ENCODE assay signal across 8 mouse cellular contexts in the genomic region with DNA sequence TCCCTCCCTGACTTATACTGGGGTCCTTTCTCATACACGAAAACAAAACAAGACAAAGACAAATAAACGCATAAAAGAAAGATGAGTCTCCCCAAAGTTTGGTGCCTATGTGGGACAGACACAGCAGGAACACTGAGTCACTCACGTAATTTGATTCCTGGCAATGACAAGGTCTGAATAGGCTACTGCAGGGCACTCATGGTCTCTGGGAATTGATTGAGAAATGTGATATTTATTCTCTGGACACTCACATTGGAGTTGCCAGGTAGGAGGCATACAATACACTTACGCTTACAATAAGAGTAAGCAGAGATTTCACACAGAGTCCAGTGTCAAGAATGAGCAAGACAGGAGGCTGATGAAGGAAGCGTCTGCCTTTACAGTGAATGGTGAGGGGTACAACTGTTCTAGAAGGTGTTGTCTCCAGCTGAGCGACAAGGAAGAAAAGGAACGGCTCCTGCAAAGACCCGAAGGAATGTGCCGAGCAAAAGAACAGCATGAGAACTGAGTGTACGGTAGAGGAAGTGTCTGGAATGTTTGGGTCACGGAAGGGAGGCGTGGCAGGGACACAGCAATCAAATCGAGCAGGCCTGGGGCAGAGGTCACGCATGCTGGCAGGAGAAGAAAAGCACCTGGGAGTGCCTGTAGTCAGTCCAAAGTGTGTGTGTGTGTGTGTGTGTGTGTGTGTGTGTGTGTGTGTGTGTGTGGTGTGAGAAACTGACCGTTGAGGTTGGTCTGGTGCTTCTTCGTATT. TPM values are rescaled to one million over a fixed set of nuclear protein-coding genes. Genes with fewer than 3 reads are reported as not detected.
DNase-seq lines count a peak whose midpoint lies in the region; ATAC-seq lines count a peak whose summit lies in the region.

No protein-coding gene starts in this region.

- no peak overlapping the region for H3K4me2 ChIP-seq in embryonic facial prominence, embryonic 11.5 days (ENCODE audit: low read depth, low read length)
- no peak overlapping the region for H3K4me2 ChIP-seq in hindbrain, embryonic 16.5 days (ENCODE audit: low read length)

- DNase-seq in adrenal gland, adult 2 months = peak; percentile 43
- no peak for DNase-seq in adrenal gland, adult 8-10 months
- DNase-seq in embryonic facial prominence, embryonic 11.5 days (ENCODE audit: low spot score) = peak; percentile 62
- DNase-seq in kidney, postnatal 14 days = peak; percentile 94
- DNase-seq in ovary, postnatal 36 days (ENCODE audit: low spot score) = peak; percentile 50
- DNase-seq in gastrocnemius, postnatal 10 days = no peak

- H3K36me3 ChIP-seq in embryonic facial prominence, embryonic 11.5 days (replicated peaks; ENCODE audit: control insufficient read depth, insufficient read depth, low read depth, low read length) = no peaks in the 10 kb centered on the region
- no peaks in the 10 kb centered on the region for H3K36me3 ChIP-seq in hindbrain, embryonic 16.5 days (ENCODE audit: control insufficient read depth, insufficient read depth, low read length)

- H3K27ac ChIP-seq in embryonic facial prominence, embryonic 11.5 days (replicated peaks; ENCODE audit: low read depth, low read length) = no peak overlapping the region
- no peak overlapping the region for H3K27ac ChIP-seq in hindbrain, embryonic 16.5 days (ENCODE audit: low read depth, low read length)

- 32% methylated on average over 16 of the region's 16 CpGs for WGBS in embryonic facial prominence, embryonic 11.5 days
- WGBS in hindbrain, embryonic 16.5 days = 44% methylated on average over 16 of the region's 16 CpGs

- H3K27me3 ChIP-seq in embryonic facial prominence, embryonic 11.5 days (ENCODE audit: control insufficient read depth, insufficient read depth, low read length) = no peaks in the 10 kb centered on the region
- no peaks in the 10 kb centered on the region for H3K27me3 ChIP-seq in hindbrain, embryonic 16.5 days (replicated peaks; ENCODE audit: control insufficient read depth, insufficient read depth, low read length)

- no peaks in the 10 kb centered on the region for H3K9me3 ChIP-seq in embryonic facial prominence, embryonic 11.5 days (replicated peaks; ENCODE audit: control insufficient read depth, low read length)
- H3K9me3 ChIP-seq in hindbrain, embryonic 16.5 days (ENCODE audit: control insufficient read depth, low read length) = no peaks in the 10 kb centered on the region

- H3K9ac ChIP-seq in embryonic facial prominence, embryonic 11.5 days (replicated peaks; ENCODE audit: low read length) = no peak overlapping the region
- no peak overlapping the region for H3K9ac ChIP-seq in hindbrain, embryonic 16.5 days (ENCODE audit: low read depth, low read length)

- no peak for ATAC-seq in embryonic facial prominence, embryonic 11.5 days (replicated peaks; ENCODE audit: insufficient number of reproducible peaks, low FRiP score, low TSS enrichment, low read depth)
- no peak for ATAC-seq in hindbrain, embryonic 16.5 days
- no peak for ATAC-seq in megakaryocyte-erythroid progenitor cell, adult 5-6 weeks (replicated peaks; ENCODE audit: low FRiP score, low TSS enrichment, poor library complexity, severe bottlenecking)

- peaks cover 3% of the 10 kb centered on the region; the same call in 1 of the 2 replicates for H3K4me1 ChIP-seq in embryonic facial prominence, embryonic 11.5 days (ENCODE audit: control insufficient read depth, insufficient read depth, low read length)
- H3K4me1 ChIP-seq in hindbrain, embryonic 16.5 days (ENCODE audit: control insufficient read depth, insufficient read depth, low read depth, low read length) = no peaks in the 10 kb centered on the region

- no peak overlapping the region for H3K4me3 ChIP-seq in embryonic facial prominence, embryonic 11.5 days (ENCODE audit: low read depth, low read length)
- no peak overlapping the region for H3K4me3 ChIP-seq in hindbrain, embryonic 16.5 days (ENCODE audit: low read length)

RNA-seq across cellular contexts. Expression of gene Slc22a5, which starts 12.5 kb away (rescaled TPM):
- total RNA-seq in adrenal gland, adult 2 months (2021) = 10 to 100 TPM; 38.8 to 41.9 TPM
- 39.3 TPM in 2 replicates for polyA plus RNA-seq in adrenal gland, adult 2 months (2012; rRNA removed)
- total RNA-seq in adrenal gland, adult 8-10 months (2022) = 10 to 100 TPM; 36.9 to 47.9 (median 43.8) TPM
- polyA plus RNA-seq in embryonic facial prominence, embryonic 11.5 days (2014; fragmentation: Nextera tagmentation; extraction: Ambion mirVana) = 7.4 and 8.4 TPM in 2 replicates
- 10 to 100 TPM in 1 of 2 experiments, 1 to 10 TPM in 1; 7.4 to 10.7 TPM for total RNA-seq in gastrocnemius, postnatal 10 days (2021)
- polyA plus RNA-seq in hindbrain, embryonic 16.5 days (2015; fragmentation: Nextera tagmentation; extraction: Ambion mirVana) = 11.1 and 12.4 TPM in 2 replicates
- 6.3 and 10.5 TPM in 2 replicates for total RNA-seq in megakaryocyte-erythroid progenitor cell, adult 5-6 weeks (2014; fragmentation: Nextera tagmentation)
- 7.0 and 11.2 TPM in 2 replicates for total RNA-seq in megakaryocyte-erythroid progenitor cell, adult 5-6 weeks (2017)

RNA-seq across cellular contexts. Expression of gene Gm12216, which starts 44.9 kb away (rescaled TPM):
- total RNA-seq in adrenal gland, adult 2 months (2021) = 10 to 100 TPM in 1 of 2 experiments, 1 to 10 TPM in 1; 8.4 to 10.8 TPM
- 8.4 and 9.6 TPM in 2 replicates for polyA plus RNA-seq in adrenal gland, adult 2 months (2012; rRNA removed)
- total RNA-seq in adrenal gland, adult 8-10 months (2022) = 10 to 100 TPM in 2 of 4 experiments, 1 to 10 TPM in 2; 4.1 to 12.6 (median 9.8) TPM
- polyA plus RNA-seq in embryonic facial prominence, embryonic 11.5 days (2014; fragmentation: Nextera tagmentation; extraction: Ambion mirVana) = not detected in 2 replicates
- 1 to 10 TPM; 3.5 to 4.0 TPM for total RNA-seq in gastrocnemius, postnatal 10 days (2021)
- polyA plus RNA-seq in hindbrain, embryonic 16.5 days (2015; fragmentation: Nextera tagmentation; extraction: Ambion mirVana) = 0.40 and 0.52 TPM in 2 replicates
- total RNA-seq in megakaryocyte-erythroid progenitor cell, adult 5-6 weeks (2014; fragmentation: Nextera tagmentation) = 5.5 and 12.6 TPM in 2 replicates
- 1.5 TPM in 1 of 2 replicates, not detected in the other for total RNA-seq in megakaryocyte-erythroid progenitor cell, adult 5-6 weeks (2017)

Comparison
In these comparisons a context has a peak if more than half of its experiments do, and no peak if none do; other contexts are left out.
1. DNase-seq: peak in adrenal gland, adult 2 months (single experiment), embryonic facial prominence, embryonic 11.5 days (single experiment), kidney, postnatal 14 days (single experiment) and ovary, postnatal 36 days (single experiment); none in adrenal gland, adult 8-10 months (single experiment) and gastrocnemius, postnatal 10 days (single experiment).